Mouse (Mus musculus) cerebellum, adult (tissue): ENCODE data around the gene Samd15.

ENCODE experiments used
- ATAC-seq: cut with Nextera tagmentation; 2 replicates; pipeline ENCODE4 v1.9.2; 2017; ENCODE audit warnings: mild to moderate bottlenecking, moderate library complexity, mixed read lengths; ENCODE audit not compliant: insufficient number of reproducible peaks, low FRiP score, low TSS enrichment

Gene Samd15

GRCm38 (mm10) chr12:87229633-87230032 lies 30.1 kb downstream of the Samd15 start:
- no peak for ATAC-seq

DNA sequence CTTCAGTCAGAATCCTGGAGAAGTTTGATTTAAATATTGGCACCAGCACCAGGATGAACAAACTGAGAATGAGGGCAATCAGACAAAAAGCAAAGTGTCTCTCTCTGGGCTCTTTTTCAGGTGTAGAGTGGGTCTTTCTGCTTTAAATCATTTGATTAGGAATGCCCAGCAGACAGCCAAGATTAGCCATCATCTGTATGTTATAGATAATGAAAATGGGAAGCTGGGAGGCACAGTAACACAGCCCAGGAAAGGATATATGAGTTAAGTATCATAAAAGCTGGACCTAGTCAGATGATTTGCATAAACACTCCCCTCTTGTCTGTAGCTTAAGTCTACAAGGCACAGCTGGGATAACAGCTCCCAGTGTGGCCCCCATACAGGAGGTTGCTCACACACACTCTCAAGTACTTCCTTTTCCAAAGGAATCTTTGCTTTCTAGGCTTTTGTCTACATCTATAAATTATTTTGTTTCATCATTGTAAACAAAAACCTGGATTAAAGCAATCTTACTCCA lies 30.9 kb downstream of the Samd15 start:
- ATAC-seq = no peak

DNA sequence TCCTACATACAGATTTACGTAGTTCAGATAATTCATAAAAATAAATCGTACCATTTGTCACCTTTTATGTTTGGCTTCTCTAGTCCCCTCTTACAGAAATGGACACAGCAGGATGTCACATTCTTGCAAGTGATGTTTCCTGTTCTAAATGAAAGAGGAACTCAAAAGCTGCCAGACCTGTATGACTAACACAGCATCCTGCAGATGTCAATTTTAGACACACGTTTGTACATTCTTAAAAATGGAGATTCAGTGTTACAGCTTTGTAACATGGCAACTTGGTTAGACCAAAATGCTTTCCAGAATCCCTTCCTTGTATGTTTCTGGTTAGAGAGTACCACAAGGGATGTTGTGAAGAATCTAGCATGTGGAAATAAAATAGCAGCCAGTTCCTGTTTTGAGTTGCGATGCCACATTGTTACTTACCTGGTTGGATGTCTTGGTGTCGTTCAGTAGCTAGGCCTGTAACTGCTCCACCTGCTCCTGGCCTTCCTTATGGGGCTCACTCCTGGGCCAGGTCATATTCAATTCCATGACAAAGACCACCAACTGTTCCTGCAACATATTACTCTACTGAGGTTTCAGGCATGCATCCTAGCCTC lies 37.5 kb downstream of the Samd15 start:
- ATAC-seq = no peak

GRCm38 (mm10) chr12:87238632-87239031 lies 39.1 kb downstream of the Samd15 start, which contains the start of gene Noxred1:
TSS of gene Noxred1 (minus strand) at chr12:87238732.
- no peak for ATAC-seq

DNA sequence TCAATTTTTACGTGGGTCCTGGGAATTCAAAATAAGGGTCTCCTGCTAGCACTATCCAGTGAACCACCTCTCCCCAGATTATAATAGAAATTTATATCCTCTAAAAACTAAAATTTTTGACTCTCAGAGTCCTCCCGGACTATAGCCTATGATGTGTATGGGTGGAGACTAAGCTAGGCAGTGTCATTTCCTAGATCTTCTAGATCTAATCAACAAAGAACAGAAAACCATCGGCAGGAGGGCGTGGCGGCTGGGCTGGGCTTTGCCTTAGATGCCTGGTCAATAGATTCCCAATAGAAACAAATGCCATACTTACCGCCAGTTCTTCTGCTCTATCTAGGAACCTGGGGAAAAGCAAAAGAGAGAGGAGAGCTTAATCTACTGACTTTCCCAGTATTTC lies 50.6 kb downstream of the Samd15 start:
- no peak for ATAC-seq

DNA sequence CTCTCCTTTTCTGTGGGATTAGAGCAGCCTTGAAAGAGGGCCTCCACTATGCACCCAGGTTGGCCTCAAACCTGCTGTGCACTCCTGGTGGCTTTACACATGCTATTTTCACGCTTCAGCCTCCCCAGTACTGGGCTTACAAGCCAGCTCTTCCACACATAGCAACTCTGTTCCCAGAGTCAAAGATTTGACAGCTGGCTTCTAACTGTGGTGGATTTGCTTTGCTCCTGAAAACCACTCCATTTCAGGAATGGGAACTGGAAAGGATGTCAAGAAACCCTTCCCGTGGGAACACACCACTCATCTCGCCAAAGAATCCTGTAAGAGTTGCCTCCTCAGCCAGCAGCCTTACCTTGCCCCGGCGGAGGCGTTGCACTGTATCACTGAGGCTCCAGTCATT lies 54.4 kb downstream of the Samd15 start:
- no peak for ATAC-seq

- no peak for ATAC-seq
These were observed 57.1 kb downstream of the Samd15 start for GRCm38 (mm10) chr12:87256629-87257028.

- no peak for ATAC-seq
These were observed 61.0 kb downstream of the Samd15 start for GRCm38 (mm10) chr12:87260562-87260961.
